In genomic region chr8:111027391-111027937, GRCm38 (mm10) we compare ENCODE assay signal across 8 mouse cellular contexts. TPM values are rescaled to one million over a fixed set of nuclear protein-coding genes. Genes with fewer than 3 reads are reported as not detected.
DNase-seq lines count a peak whose midpoint lies in the region; ATAC-seq lines count a peak whose summit lies in the region.

No protein-coding gene starts in this region.

- peak overlapping the region; percentile 56 for H3K27ac ChIP-seq in brown adipose tissue, adult 24 weeks (replicated peaks; ENCODE audit: low read depth, low read length)
- H3K27ac ChIP-seq in heart, embryonic 14.5 days (replicated peaks in 1 of 2; ENCODE audit: control insufficient read depth in 1 of 2, insufficient read depth in 1 of 2, low read depth in 2 of 2, low read length in 2 of 2): peak overlapping the region; percentile 69 to 71
- peak overlapping the region; percentile 67 for H3K27ac ChIP-seq in liver, embryonic 13.5 days
- H3K27ac ChIP-seq in stomach, embryonic 16.5 days (ENCODE audit: low read length): peak overlapping the region; percentile 54

- no peaks in the 10 kb centered on the region for H3K9me3 ChIP-seq in heart, embryonic 14.5 days (ENCODE audit: control insufficient read depth, low read length)
- H3K9me3 ChIP-seq in liver, embryonic 13.5 days (replicated peaks): no peaks in the 10 kb centered on the region
- no peaks in the 10 kb centered on the region for H3K9me3 ChIP-seq in stomach, embryonic 16.5 days (replicated peaks; ENCODE audit: control insufficient read depth, low read length)

- H3K27me3 ChIP-seq in heart, embryonic 14.5 days (ENCODE audit: control insufficient read depth, insufficient read depth, low read length): no peaks in the 10 kb centered on the region
- H3K27me3 ChIP-seq in liver, embryonic 13.5 days: no peaks in the 10 kb centered on the region
- H3K27me3 ChIP-seq in stomach, embryonic 16.5 days (ENCODE audit: control insufficient read depth, insufficient read depth, low read length): no peaks in the 10 kb centered on the region

- H3K4me1 ChIP-seq in brown adipose tissue, adult 24 weeks (ENCODE audit: control insufficient read depth, insufficient read depth, insufficient read length, low read length): no peaks in the 10 kb centered on the region
- H3K4me1 ChIP-seq in heart, embryonic 14.5 days (ENCODE audit: control insufficient read depth in 2 of 2, insufficient read depth in 2 of 2, low read length in 2 of 2): 0 out of 4 replicates have a peak, but pooled peaks cover 0 to 5% of the 10 kb centered on the region in 2 experiments
- peaks cover 32% of the 10 kb centered on the region for H3K4me1 ChIP-seq in liver, embryonic 13.5 days (replicated peaks)
- no peaks in the 10 kb centered on the region for H3K4me1 ChIP-seq in stomach, embryonic 16.5 days (ENCODE audit: control insufficient read depth, insufficient read depth, low read length)

- peak overlapping the region; percentile 93 for H3K4me2 ChIP-seq in heart, embryonic 14.5 days (ENCODE audit: low read length)
- H3K4me2 ChIP-seq in liver, embryonic 13.5 days: peak overlapping the region; percentile 90
- peak overlapping the region; percentile 64 for H3K4me2 ChIP-seq in stomach, embryonic 16.5 days (ENCODE audit: low read depth, low read length)

- peak; percentile 84 for ATAC-seq in heart, embryonic 14.5 days (ENCODE audit: insufficient number of reproducible peaks, insufficient read depth, low FRiP score, low read depth)
- peak; percentile 96 for ATAC-seq in liver, embryonic 13.5 days (ENCODE audit: low read depth)
- ATAC-seq in stomach, embryonic 16.5 days (ENCODE audit: insufficient read depth, low FRiP score): peak; percentile 96

- H3K4me3 ChIP-seq in brown adipose tissue, adult 24 weeks (ENCODE audit: insufficient read depth, low read depth, low read length): peak overlapping the region; percentile 75
- peak overlapping the region; percentile 82 to 94 for H3K4me3 ChIP-seq in heart, embryonic 14.5 days (ENCODE audit: control insufficient read depth in 1 of 2, insufficient read depth in 1 of 2, low read depth in 1 of 2, low read length in 2 of 2)
- peak overlapping the region; percentile 71 for H3K4me3 ChIP-seq in liver, embryonic 13.5 days (replicated peaks)
- H3K4me3 ChIP-seq in stomach, embryonic 16.5 days (replicated peaks; ENCODE audit: low read length): peak overlapping the region; percentile 68

- no peaks in the 10 kb centered on the region for H3K36me3 ChIP-seq in heart, embryonic 14.5 days (ENCODE audit: control insufficient read depth, insufficient read depth, low read length)
- no peaks in the 10 kb centered on the region for H3K36me3 ChIP-seq in liver, embryonic 13.5 days
- no peaks in the 10 kb centered on the region for H3K36me3 ChIP-seq in stomach, embryonic 16.5 days (ENCODE audit: control insufficient read depth, insufficient read depth, low read length)

- H3K9ac ChIP-seq in heart, embryonic 14.5 days (ENCODE audit: low read length): peak overlapping the region; percentile 90
- H3K9ac ChIP-seq in liver, embryonic 13.5 days: peak overlapping the region; percentile 78
- peak overlapping the region; percentile 84 for H3K9ac ChIP-seq in stomach, embryonic 16.5 days (ENCODE audit: low read length)

- under 1% methylated on average over 31 of the region's 31 CpGs for WGBS in heart, embryonic 14.5 days
- under 1% methylated on average over 31 of the region's 31 CpGs for WGBS in liver, embryonic 13.5 days (ENCODE audit: insufficient replicate concordance)
- 0% methylated on average over 31 of the region's 31 CpGs for WGBS in stomach, embryonic 16.5 days

- peak; percentile 85 for DNase-seq in CD4-positive helper T cell, adult 2 months (ENCODE audit: low read depth, low spot score)
- peak; percentile 53 for DNase-seq in fibroblast of lung, adult 2 months (ENCODE audit: low read depth)
- DNase-seq in kidney, postnatal 14 days: peak; percentile 92
- peak; percentile 80 for DNase-seq in liver, embryonic 13.5 days
- peak; percentile 80 for DNase-seq in neural tube, embryonic 10.5 days (ENCODE audit: extremely low spot score, low spot score)

RNA-seq across cellular contexts. Expression of gene Ddx19b, which starts 4.1 kb away (rescaled TPM):
- polyA plus RNA-seq in brown adipose tissue, adult 24 weeks (2012; ENCODE audit: insufficient read depth, insufficient read length, missing spikeins): 2.8 and 3.7 TPM in 2 replicates
- 3.6 and 4.1 TPM in 2 replicates for polyA plus RNA-seq in heart, embryonic 14.5 days (2014; fragmentation: Nextera tagmentation; extraction: Ambion mirVana)
- 3.4 and 4.0 TPM in 2 replicates for polyA plus RNA-seq in liver, embryonic 13.5 days (2015; fragmentation: Nextera tagmentation; extraction: Ambion mirVana)
- 6.9 and 7.9 TPM in 2 replicates for polyA plus RNA-seq in stomach, embryonic 16.5 days (2015; fragmentation: Nextera tagmentation; extraction: Ambion mirVana)

RNA-seq across cellular contexts. Expression of gene Aars, which starts 5.5 kb away (rescaled TPM):
- 27.1 and 45.8 TPM in 2 replicates for polyA plus RNA-seq in brown adipose tissue, adult 24 weeks (2012; ENCODE audit: insufficient read depth, insufficient read length, missing spikeins)
- 31.7 and 35.4 TPM in 2 replicates for polyA plus RNA-seq in heart, embryonic 14.5 days (2014; fragmentation: Nextera tagmentation; extraction: Ambion mirVana)
- polyA plus RNA-seq in liver, embryonic 13.5 days (2015; fragmentation: Nextera tagmentation; extraction: Ambion mirVana): 55.5 and 66.2 TPM in 2 replicates
- polyA plus RNA-seq in stomach, embryonic 16.5 days (2015; fragmentation: Nextera tagmentation; extraction: Ambion mirVana): 49.3 and 56.1 TPM in 2 replicates

RNA-seq across cellular contexts. Expression of gene Exosc6, which starts 28.7 kb away (rescaled TPM):
- polyA plus RNA-seq in brown adipose tissue, adult 24 weeks (2012; ENCODE audit: insufficient read depth, insufficient read length, missing spikeins): not detected in 2 replicates
- 10.7 and 14.5 TPM in 2 replicates for polyA plus RNA-seq in heart, embryonic 14.5 days (2014; fragmentation: Nextera tagmentation; extraction: Ambion mirVana)
- 1.8 and 7.8 TPM in 2 replicates for polyA plus RNA-seq in liver, embryonic 13.5 days (2015; fragmentation: Nextera tagmentation; extraction: Ambion mirVana)
- not detected in 2 replicates for polyA plus RNA-seq in stomach, embryonic 16.5 days (2015; fragmentation: Nextera tagmentation; extraction: Ambion mirVana)

RNA-seq across cellular contexts. Expression of gene Ddx19a, which starts 29.9 kb away (rescaled TPM):
- polyA plus RNA-seq in brown adipose tissue, adult 24 weeks (2012; ENCODE audit: insufficient read depth, insufficient read length, missing spikeins): 15.8 and 21.4 TPM in 2 replicates
- 13.8 and 14.9 TPM in 2 replicates for polyA plus RNA-seq in heart, embryonic 14.5 days (2014; fragmentation: Nextera tagmentation; extraction: Ambion mirVana)
- polyA plus RNA-seq in liver, embryonic 13.5 days (2015; fragmentation: Nextera tagmentation; extraction: Ambion mirVana): 11.3 and 12.5 TPM in 2 replicates
- 10.7 and 12.5 TPM in 2 replicates for polyA plus RNA-seq in stomach, embryonic 16.5 days (2015; fragmentation: Nextera tagmentation; extraction: Ambion mirVana)

Comparison
In these comparisons a context has a peak if more than half of its experiments do, and no peak if none do; other contexts are left out.
1. Peak in every context shown above with its lines: DNase-seq, ATAC-seq, H3K4me3 ChIP-seq and H3K27ac ChIP-seq.